Mouse (Mus musculus) midbrain, embryonic 16.5 days (tissue): ENCODE data around the gene Elfn1. TPM values are rescaled to one million over a fixed set of nuclear protein-coding genes. Genes with fewer than 3 reads are reported as not detected.
"Not testable (repeated sequence)": the region's sequence is repeated elsewhere in the genome, so short reads cannot be mapped to it uniquely, and the experiment has no call there.

Experiments
- ATAC-seq: fragments of 200-750 bp; cut with Nextera tagmentation; 2 replicates; pipeline ENCODE4 v1.8.0; 2017; ENCODE audit warnings: moderate TSS enrichment
- H3K27ac ChIP-seq: fragments of 300-500 bp; sonication (generic); 2 replicates; pipeline ENCODE4 v1.5.1; 2014; ENCODE audit warnings: mild to moderate bottlenecking, low read length, mixed read lengths
- H3K27me3 ChIP-seq: fragments of 300-500 bp; sonication (generic); 2 replicates; pipeline ENCODE4 v1.6.1; 2014; ENCODE audit warnings: low read depth, low read length, mixed read lengths; ENCODE audit not compliant: control insufficient read depth, insufficient read depth
- H3K36me3 ChIP-seq: fragments of 300-500 bp; sonication (generic); 2 replicates; pipeline ENCODE4 v1.6.1; 2014; ENCODE audit warnings: mild to moderate bottlenecking, low read length, moderate library complexity, mixed read lengths; ENCODE audit not compliant: control insufficient read depth, insufficient read depth
- H3K4me1 ChIP-seq: fragments of 300-500 bp; sonication (generic); 2 replicates; pipeline ENCODE4 v1.6.1; 2014; ENCODE audit warnings: mild to moderate bottlenecking, low read length, mixed read lengths; ENCODE audit not compliant: control insufficient read depth, insufficient read depth
- H3K4me2 ChIP-seq: fragments of 300-500 bp; sonication (generic); 2 replicates; pipeline ENCODE4 v1.6.1; 2014; ENCODE audit warnings: mild to moderate bottlenecking, low read length, mixed read lengths
- H3K4me3 ChIP-seq: fragments of 300-500 bp; sonication (generic); 2 replicates; pipeline ENCODE4 v1.5.1; 2014; ENCODE audit warnings: low read depth, mild to moderate bottlenecking, low read length, moderate library complexity, mixed read lengths
- H3K9ac ChIP-seq: fragments of 300-500 bp; sonication (generic); 2 replicates; pipeline ENCODE4 v1.6.1; 2014; ENCODE audit warnings: low read depth, low read length, mixed read lengths
- H3K9me3 ChIP-seq: fragments of 300-500 bp; sonication (generic); replicated peaks from 2 replicates; pipeline ENCODE4 v1.6.1; 2014; ENCODE audit warnings: mild to moderate bottlenecking, low read length, mixed read lengths; ENCODE audit not compliant: control insufficient read depth, poor library complexity, severe bottlenecking
- WGBS: fragments of 180-500 bp; shearing (Covaris S2); extraction: QIAGEN DNeasy Blood & Tissue Kit; methylation state at CpG from one replicate; pipeline ENCODE4 v1.1.7; 2014; 5-methylcytosine and 5-hydroxymethylcytosine counted together
- polyA plus RNA-seq: library from polyadenylated mRNA; unstranded; fragments of >200 nt; fragmentation: Nextera tagmentation; extraction: Ambion mirVana; gene quantifications from 2 replicates; pipeline ENCODE4 v1.2.1, GENCODE M21; 2015

Gene Elfn1
- polyA plus RNA-seq, 1 experiment from 2014 or later, result 2.5 TPM

GRCm38 (mm10) chr5:139977476-139977875 is 69.7 kb downstream of the Elfn1 start:
- Histone ChIP-seq H3K4me3 (no peak overlapping the region), H3K27me3 (no peaks in the 10 kb centered on the region; the same call in 1 of the 2 replicates), H3K9ac (no peak overlapping the region), H3K4me2 (no peak overlapping the region), H3K36me3 (no peaks in the 10 kb centered on the region), H3K4me1 (peaks cover 13% of the 10 kb centered on the region), H3K9me3 (no peaks in the 10 kb centered on the region), H3K27ac (no peak overlapping the region)
- 43% methylated on average over 8 of the region's 8 CpGs for WGBS
- ATAC-seq, result no peak

GRCm38 (mm10) chr5:139978525-139979276 is 71.0 kb downstream of the Elfn1 start:
- H3K4me2 ChIP-seq, result no peak overlapping the region; the same call in 1 of the 2 replicates
- H3K4me1 ChIP-seq, result peaks cover 13% of the 10 kb centered on the region
- no peaks in the 10 kb centered on the region; the same call in 1 of the 2 replicates for H3K27me3 ChIP-seq
- WGBS, result 7% methylated on average over 13 of the region's 13 CpGs
- H3K27ac ChIP-seq, result no peak overlapping the region
- no peaks in the 10 kb centered on the region for H3K36me3 ChIP-seq
- H3K9me3 ChIP-seq, result no peaks in the 10 kb centered on the region
- H3K9ac ChIP-seq, result no peak overlapping the region
- no peak overlapping the region for H3K4me3 ChIP-seq
- peak; percentile 45; the same call in 1 of the 2 replicates for ATAC-seq

- H3K27me3 ChIP-seq, result no peaks in the 10 kb centered on the region; the same call in 1 of the 2 replicates
- peaks cover 13% of the 10 kb centered on the region for H3K4me1 ChIP-seq
- no peak overlapping the region for H3K27ac ChIP-seq
- H3K9me3 ChIP-seq, result no peaks in the 10 kb centered on the region
- no peaks in the 10 kb centered on the region for H3K36me3 ChIP-seq
- H3K4me3 ChIP-seq, result no peak overlapping the region
- no peak overlapping the region for H3K9ac ChIP-seq
- WGBS, result 67% methylated on average over 9 of the region's 9 CpGs
- peak; percentile 66; the same call in 1 of the 2 replicates for ATAC-seq
- no peak overlapping the region for H3K4me2 ChIP-seq
Observed at GRCm38 (mm10) chr5:139979371-139979770, 71.6 kb downstream of the Elfn1 start.

GRCm38 (mm10) chr5:139981976-139982375 is 74.2 kb downstream of the Elfn1 start:
- no peak for ATAC-seq
- 90% methylated on average over 1 of the region's 1 CpGs for WGBS
- no peaks in the 10 kb centered on the region for H3K36me3 ChIP-seq

GRCm38 (mm10) chr5:139985073-139985746 is 77.5 kb downstream of the Elfn1 start:
- no peak for ATAC-seq
- Histone ChIP-seq H3K36me3 (no peaks in the 10 kb centered on the region; the same call in 1 of the 2 replicates), H3K4me3 (no peak overlapping the region), H3K4me1 (no peaks in the 10 kb centered on the region), H3K9me3 (peaks cover 10% of the 10 kb centered on the region), H3K27ac (no peak overlapping the region), H3K9ac (no peak overlapping the region), H3K27me3 (no peaks in the 10 kb centered on the region), H3K4me2 (no peak overlapping the region)
- 34% methylated on average over 18 of the region's 18 CpGs for WGBS

More at GRCm38 (mm10) chr5:139981976-139982375, 74.2 kb downstream of the Elfn1 start:
- no peak overlapping the region for H3K9ac ChIP-seq
- no peaks in the 10 kb centered on the region for H3K9me3 ChIP-seq
- no peak overlapping the region for H3K4me2 ChIP-seq
- H3K4me1 ChIP-seq, result peaks cover 13% of the 10 kb centered on the region
- H3K27me3 ChIP-seq, result no peaks in the 10 kb centered on the region; the same call in 1 of the 2 replicates
- H3K4me3 ChIP-seq, result no peak overlapping the region
- H3K27ac ChIP-seq, result no peak overlapping the region

GRCm38 (mm10) chr5:139991531-139991930 is 83.8 kb downstream of the Elfn1 start:
- 92% methylated on average over 3 of the region's 3 CpGs for WGBS
- Histone ChIP-seq H3K4me1 (peaks cover 4% of the 10 kb centered on the region; the same call in 1 of the 2 replicates), H3K27ac (no peak overlapping the region), H3K36me3 (no peaks in the 10 kb centered on the region; the same call in 1 of the 2 replicates), H3K9me3 (peaks cover 17% of the 10 kb centered on the region), H3K9ac (no peak overlapping the region), H3K4me3 (no peak overlapping the region), H3K4me2 (no peak overlapping the region), H3K27me3 (no peaks in the 10 kb centered on the region)
- ATAC-seq, result no peak

GRCm38 (mm10) chr5:139998321-139998720 is 90.6 kb downstream of the Elfn1 start:
- not testable (repeated sequence) for H3K27me3 ChIP-seq, H3K9ac ChIP-seq, H3K36me3 ChIP-seq, H3K27ac ChIP-seq, H3K9me3 ChIP-seq, ATAC-seq, H3K4me2 ChIP-seq, H3K4me3 ChIP-seq, H3K4me1 ChIP-seq
- 73% methylated on average over 11 of the region's 12 CpGs for WGBS

- Histone ChIP-seq H3K9me3 (no peaks in the 10 kb centered on the region), H3K9ac (no peak overlapping the region), H3K27me3 (peaks cover 3% of the 10 kb centered on the region; the same call in 1 of the 2 replicates), H3K4me2 (no peak overlapping the region), H3K27ac (no peak overlapping the region), H3K4me3 (no peak overlapping the region), H3K4me1 (peaks cover 7% of the 10 kb centered on the region; the same call in 1 of the 2 replicates), H3K36me3 (no peaks in the 10 kb centered on the region)
- WGBS, result 49% methylated on average over 4 of the region's 6 CpGs
- ATAC-seq, result no peak
Observed at GRCm38 (mm10) chr5:139998916-139999315, 91.2 kb downstream of the Elfn1 start.

GRCm38 (mm10) chr5:140002541-140002940 is 94.8 kb downstream of the Elfn1 start:
- H3K27me3 ChIP-seq, result peaks cover 14% of the 10 kb centered on the region
- no peak for ATAC-seq

More at GRCm38 (mm10) chr5:140002541-140002940, 94.8 kb downstream of the Elfn1 start:
- no peaks in the 10 kb centered on the region for H3K9me3 ChIP-seq
- H3K4me2 ChIP-seq, result no peak overlapping the region
- H3K27ac ChIP-seq, result no peak overlapping the region
- WGBS, result 52% methylated on average over 3 of the region's 3 CpGs
- peaks cover 4% of the 10 kb centered on the region; the same call in 1 of the 2 replicates for H3K4me1 ChIP-seq
- H3K9ac ChIP-seq, result no peak overlapping the region
- no peaks in the 10 kb centered on the region for H3K36me3 ChIP-seq
- H3K4me3 ChIP-seq, result no peak overlapping the region
